Mouse (Mus musculus) cerebellum, adult 2 months (tissue): ENCODE measurements at regions not wholly inside any gene's neighbourhood (a gene's known extent, or its start where the extent isn't known, plus 50 kb on each side); places are given as distances from the start of the nearest gene placed in this dataset.

ENCODE experiments used
- DNase-seq, 2 experiments: peaks; one replicate each; pipeline ENCODE4 v3.0.0; 2021
- H3K27ac ChIP-seq: fragments of 200-500 bp; 2 replicates; pipeline ENCODE4 v1.5.1; 2012; ENCODE audit warnings: low read length, control low read depth, inconsistent platforms; ENCODE audit not compliant: insufficient read depth
- H3K27me3 ChIP-seq: fragments of 200-500 bp; 2 replicates; pipeline ENCODE4 v1.6.1; 2012; ENCODE audit warnings: inconsistent platforms, mild to moderate bottlenecking, low read length, moderate library complexity; ENCODE audit not compliant: control insufficient read depth, insufficient read depth
- H3K4me1 ChIP-seq: fragments of 200-500 bp; 2 replicates; pipeline ENCODE4 v1.6.1; 2011; ENCODE audit warnings: low read length; ENCODE audit not compliant: control insufficient read depth, insufficient read depth
- H3K4me3 ChIP-seq: fragments of 200-500 bp; replicated peaks from 2 replicates; pipeline ENCODE3; 2011; ENCODE audit warnings: mild to moderate bottlenecking, low read depth, low read length, control low read depth; ENCODE audit not compliant: insufficient read depth
- CTCF ChIP-seq: fragments of 200-500 bp; IDR thresholded peaks from 2 replicates; pipeline ENCODE4 v1.5.1; 2011; ENCODE audit warnings: low read depth, mild to moderate bottlenecking, control low read depth, low read length, moderate library complexity, borderline replicate concordance; ENCODE audit not compliant: insufficient read depth
- POLR2A ChIP-seq: fragments of 200-500 bp; IDR thresholded peaks from 2 replicates; pipeline ENCODE4 v1.6.1; 2011; ENCODE audit warnings: low read length, control low read depth, borderline replicate concordance; ENCODE audit not compliant: insufficient read depth
- WGBS: fragments of 180-500 bp; shearing (Covaris S2); methylation state at CpG from one replicate; pipeline ENCODE4 v1.1.7; 2018; 5-methylcytosine and 5-hydroxymethylcytosine counted together

- 96% methylated on average over 6 of the region's 6 CpGs for WGBS
- DNase-seq: no peak
- Histone ChIP-seq H3K4me3 (no peak overlapping the region), H3K27me3 (no peaks in the 10 kb centered on the region), H3K27ac (no peak overlapping the region), H3K4me1 (no peaks in the 10 kb centered on the region)
- no peak for TF ChIP-seq CTCF
- no peak for TF ChIP-seq POLR2A
These were observed 79.6 kb downstream of the Csl start for GRCm38 (mm10) chr10:99679813-99680212.

DNA sequence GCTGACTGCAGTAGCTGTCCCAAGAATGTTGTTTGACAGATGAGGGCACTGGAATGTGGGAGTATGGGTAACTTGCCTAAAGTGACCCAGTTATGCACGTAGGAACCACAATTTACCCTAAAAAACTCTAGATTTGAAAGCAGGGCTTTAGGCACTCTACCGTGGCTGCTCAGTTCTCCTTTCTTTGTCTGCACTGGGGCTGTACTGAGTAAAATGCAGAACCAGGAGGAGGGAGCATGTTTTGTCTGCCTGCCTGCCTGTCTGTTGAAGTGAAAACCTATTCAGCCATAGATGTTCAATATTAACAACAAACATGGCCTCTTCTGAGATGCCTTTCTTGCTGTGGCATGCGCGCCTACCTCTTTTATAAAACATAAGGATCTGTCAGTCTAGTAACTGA, 77.5 kb downstream of the Csl start:
- TF ChIP-seq CTCF (no peak), POLR2A (no peak)
- DNase-seq: no peak
- no peak overlapping the region for H3K27ac ChIP-seq

GRCm38 (mm10) chr10:99682350-99682749, 77.1 kb downstream of the Csl start:
- DNase-seq: no peak
- WGBS: 84% methylated on average over 9 of the region's 9 CpGs
- H3K4me3 ChIP-seq: no peak overlapping the region
- no peaks in the 10 kb centered on the region for H3K27me3 ChIP-seq
- no peak overlapping the region for H3K27ac ChIP-seq
- H3K4me1 ChIP-seq: no peaks in the 10 kb centered on the region
- no peak for TF ChIP-seq CTCF
- no peak for TF ChIP-seq POLR2A

More for the DNA sequence above, 77.5 kb downstream of the Csl start:
- Histone ChIP-seq H3K4me1 (no peaks in the 10 kb centered on the region), H3K4me3 (no peak overlapping the region), H3K27me3 (no peaks in the 10 kb centered on the region)
- 71% methylated on average over 4 of the region's 4 CpGs for WGBS

DNA sequence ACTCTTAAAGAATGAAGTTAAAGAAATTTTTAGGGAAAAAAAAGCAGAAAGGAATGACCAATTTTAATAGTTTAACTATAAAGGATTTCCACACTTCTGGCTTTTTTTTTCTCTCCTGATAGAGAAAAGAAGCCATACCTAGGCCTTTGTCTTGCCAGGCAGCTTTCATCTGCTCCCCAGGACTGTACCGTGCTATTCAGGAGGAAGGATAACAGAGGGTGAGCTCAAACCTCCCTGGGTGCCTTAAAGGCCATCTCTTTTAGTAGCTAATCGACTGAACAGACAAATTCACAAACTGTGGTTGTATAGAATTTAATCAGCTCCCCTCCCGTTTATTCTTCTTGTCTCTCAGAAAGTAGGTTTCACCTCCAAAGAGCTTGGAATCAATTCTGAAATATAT, 76.1 kb downstream of the Csl start:
- Histone ChIP-seq H3K4me1 (no peaks in the 10 kb centered on the region), H3K27me3 (no peaks in the 10 kb centered on the region), H3K27ac (no peak overlapping the region), H3K4me3 (no peak overlapping the region)
- TF ChIP-seq CTCF: no peak
- no peak for TF ChIP-seq POLR2A
- 17% methylated on average over 3 of the region's 3 CpGs for WGBS
- no peak for DNase-seq

DNA sequence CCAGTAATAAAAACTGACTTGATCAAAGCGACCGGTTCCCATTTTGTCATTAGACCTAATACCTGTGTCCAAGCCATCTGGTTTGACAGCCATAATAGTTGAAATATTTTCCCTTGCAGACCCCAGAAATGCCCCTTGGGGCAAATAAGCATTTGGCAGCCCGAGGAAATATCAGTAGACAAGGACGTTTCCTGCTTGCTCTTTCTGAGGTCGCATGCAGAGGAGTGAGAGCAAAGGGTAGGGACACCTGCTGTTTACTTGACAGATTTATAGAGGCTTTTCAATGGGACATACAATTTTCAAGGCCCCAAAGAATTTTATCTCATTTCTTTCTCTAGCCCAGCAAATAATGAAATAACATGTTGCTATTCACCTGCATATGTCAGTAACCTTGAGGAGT, 73.5 kb downstream of the Csl start:
- no peak for DNase-seq
- Histone ChIP-seq H3K27me3 (no peaks in the 10 kb centered on the region), H3K4me1 (no peaks in the 10 kb centered on the region), H3K27ac (no peak overlapping the region), H3K4me3 (no peak overlapping the region)
- TF ChIP-seq CTCF (no peak), POLR2A (no peak)
- WGBS: 40% methylated on average over 5 of the region's 5 CpGs

- Histone ChIP-seq H3K27ac (no peak overlapping the region), H3K4me1 (no peaks in the 10 kb centered on the region), H3K27me3 (no peaks in the 10 kb centered on the region), H3K4me3 (no peak overlapping the region)
- no peak for DNase-seq
- TF ChIP-seq CTCF: no peak
- no peak for TF ChIP-seq POLR2A
- 40% methylated on average over 4 of the region's 4 CpGs for WGBS
These were observed 72.4 kb downstream of the Csl start for GRCm38 (mm10) chr10:99687011-99687410.

- Histone ChIP-seq H3K4me1 (no peaks in the 10 kb centered on the region), H3K4me3 (no peak overlapping the region), H3K27me3 (no peaks in the 10 kb centered on the region), H3K27ac (no peak overlapping the region)
- TF ChIP-seq CTCF (no peak), POLR2A (no peak)
- no peak for DNase-seq
- WGBS: 28% methylated on average over 8 of the region's 8 CpGs
These were observed 61.8 kb downstream of the Csl start for GRCm38 (mm10) chr10:99697696-99698095.

DNA sequence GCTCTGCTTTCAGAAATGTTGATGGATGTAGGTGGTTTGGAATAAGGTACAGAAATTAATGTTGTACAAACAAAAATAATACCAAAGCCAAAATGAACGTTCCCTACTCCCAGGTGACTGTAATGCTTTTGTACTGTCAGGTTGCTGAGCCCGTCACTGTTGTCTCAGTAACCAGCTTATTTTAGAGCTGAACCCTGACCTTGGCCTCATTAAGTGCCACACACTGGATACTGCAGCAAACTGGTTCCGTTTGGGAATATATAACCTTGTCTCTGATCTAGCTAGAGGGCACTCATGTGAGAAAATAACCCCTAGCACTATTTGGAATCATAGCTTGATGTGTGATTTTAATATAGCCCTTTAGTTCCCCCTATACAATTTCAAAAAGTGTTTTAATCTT, 60.0 kb downstream of the Csl start:
- Histone ChIP-seq H3K27me3 (no peaks in the 10 kb centered on the region), H3K4me3 (no peak overlapping the region), H3K27ac (no peak overlapping the region), H3K4me1 (no peaks in the 10 kb centered on the region)
- 72% methylated on average over 3 of the region's 3 CpGs for WGBS
- TF ChIP-seq CTCF (no peak), POLR2A (no peak)
- no peak for DNase-seq

DNA sequence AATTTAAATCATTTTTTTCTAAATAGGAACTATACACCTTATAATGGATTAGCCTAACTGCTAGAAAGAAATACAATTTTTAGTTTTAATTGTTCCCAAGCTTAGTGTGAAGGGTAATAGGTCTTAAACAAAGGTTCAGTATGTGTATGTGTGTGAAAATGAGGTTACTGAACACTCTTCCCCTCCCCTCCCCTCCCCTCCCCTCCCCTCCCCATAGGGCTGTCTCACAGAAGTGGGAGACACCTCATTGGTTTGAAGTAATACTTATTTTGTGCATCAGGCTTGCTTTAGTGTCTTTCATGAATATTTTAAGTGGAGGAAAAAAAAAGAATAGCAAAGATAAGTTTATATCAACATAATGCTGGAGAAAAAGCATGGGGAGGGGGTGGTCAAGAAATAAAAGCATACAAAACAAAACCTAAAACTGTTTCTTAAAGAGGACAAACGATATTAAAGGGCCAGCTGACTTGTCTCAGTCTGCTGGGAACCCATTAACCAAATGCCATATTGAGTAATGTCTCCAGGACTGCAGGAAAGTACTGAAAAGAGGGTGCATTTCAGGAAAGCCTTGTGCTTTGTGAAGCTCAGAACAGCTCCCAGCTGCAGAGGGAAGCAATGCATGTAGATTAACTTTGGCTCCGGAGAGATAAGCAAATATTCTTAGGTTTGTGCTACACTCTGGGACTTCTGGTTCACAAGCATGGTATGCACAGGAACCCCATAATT, 59.2 kb downstream of the Csl start:
- H3K4me1 ChIP-seq: no peaks in the 10 kb centered on the region
- no peaks in the 10 kb centered on the region for H3K27me3 ChIP-seq
- WGBS: 65% methylated on average over 2 of the region's 2 CpGs
- TF ChIP-seq CTCF: no peak
- TF ChIP-seq POLR2A: no peak
- H3K4me3 ChIP-seq: no peak overlapping the region
- no peak overlapping the region for H3K27ac ChIP-seq
- no peak for DNase-seq
